Mouse (Mus musculus): Measurements from ENCODE around the gene Tagln2. TPM values are rescaled to one million over a fixed set of nuclear protein-coding genes. Genes with fewer than 3 reads are reported as not detected.

Tagln2 gene
- polyA plus RNA-seq, 1 experiment from 2014 or later = 77.7 TPM

- Histone ChIP-seq H3K9ac (no peak overlapping the region), H3K36me3 (no peaks in the 10 kb centered on the region), H3K4me1 (replicated peaks) (peaks cover 14% of the 10 kb centered on the region), H3K4me2 (no peak overlapping the region), H3K4me3 (no peak overlapping the region), H3K27ac (replicated peaks) (peak overlapping the region; percentile 62; the same call in 1 of the 2 replicates), H3K9me3 (no peaks in the 10 kb centered on the region), H3K27me3 (no peaks in the 10 kb centered on the region)
- no peak for ATAC-seq (ENCODE audit: low FRiP score, low read depth)
- WGBS = 54% methylated on average over 6 of the region's 6 CpGs
Observed at GRCm38 (mm10) chr1:172539827-172540226, 40.0 kb downstream of the Tagln2 start.

- WGBS = 47% methylated on average over 11 of the region's 11 CpGs
- Histone ChIP-seq H3K27me3 (no peaks in the 10 kb centered on the region), H3K27ac (replicated peaks) (peak overlapping the region; percentile 62), H3K4me3 (no peak overlapping the region), H3K4me1 (replicated peaks) (peaks cover 14% of the 10 kb centered on the region), H3K9ac (no peak overlapping the region; the same call in 1 of the 2 replicates), H3K4me2 (no peak overlapping the region), H3K9me3 (no peaks in the 10 kb centered on the region), H3K36me3 (no peaks in the 10 kb centered on the region)
- ATAC-seq (ENCODE audit: low FRiP score, low read depth) = peak; percentile 57; the same call in 1 of the 2 replicates
Observed at GRCm38 (mm10) chr1:172540283-172540820, 40.5 kb downstream of the Tagln2 start.

GRCm38 (mm10) chr1:172546062-172546461 lies 46.2 kb downstream of the Tagln2 start:
- Histone ChIP-seq H3K9ac (no peak overlapping the region), H3K27ac (replicated peaks) (no peak overlapping the region), H3K4me1 (replicated peaks) (peaks cover 19% of the 10 kb centered on the region), H3K4me3 (no peak overlapping the region), H3K27me3 (no peaks in the 10 kb centered on the region), H3K9me3 (no peaks in the 10 kb centered on the region), H3K36me3 (no peaks in the 10 kb centered on the region), H3K4me2 (no peak overlapping the region)
- WGBS = 94% methylated on average over 4 of the region's 4 CpGs
- no peak for ATAC-seq (ENCODE audit: low FRiP score, low read depth)

- Histone ChIP-seq H3K36me3 (no peaks in the 10 kb centered on the region), H3K9ac (no peak overlapping the region), H3K4me2 (no peak overlapping the region), H3K27me3 (no peaks in the 10 kb centered on the region), H3K27ac (replicated peaks) (no peak overlapping the region), H3K4me3 (no peak overlapping the region), H3K9me3 (no peaks in the 10 kb centered on the region), H3K4me1 (replicated peaks) (peaks cover 20% of the 10 kb centered on the region)
- WGBS = 60% methylated on average over 7 of the region's 7 CpGs
- no peak for ATAC-seq (ENCODE audit: low FRiP score, low read depth)
Observed at GRCm38 (mm10) chr1:172548501-172548900, 48.7 kb downstream of the Tagln2 start.

- peaks cover 20% of the 10 kb centered on the region for H3K4me1 ChIP-seq (replicated peaks)
- H3K9me3 ChIP-seq = no peaks in the 10 kb centered on the region
- no peaks in the 10 kb centered on the region for H3K27me3 ChIP-seq
- H3K4me2 ChIP-seq = peak overlapping the region; percentile 56
- no peaks in the 10 kb centered on the region for H3K36me3 ChIP-seq
- H3K4me3 ChIP-seq = no peak overlapping the region
- H3K27ac ChIP-seq (replicated peaks) = no peak overlapping the region
- WGBS = 19% methylated on average over 2 of the region's 2 CpGs
- no peak overlapping the region for H3K9ac ChIP-seq
- no peak for ATAC-seq (ENCODE audit: low FRiP score, low read depth)
Observed at GRCm38 (mm10) chr1:172549314-172549713, 49.5 kb downstream of the Tagln2 start.

GRCm38 (mm10) chr1:172549717-172550116 lies 49.9 kb downstream of the Tagln2 start:
- peak overlapping the region; percentile 33 for H3K9ac ChIP-seq
- 5% methylated on average over 8 of the region's 8 CpGs for WGBS
- H3K9me3 ChIP-seq = no peaks in the 10 kb centered on the region
- H3K4me3 ChIP-seq = peak overlapping the region; percentile 36
- no peak for ATAC-seq (ENCODE audit: low FRiP score, low read depth)
- H3K4me1 ChIP-seq (replicated peaks) = peaks cover 20% of the 10 kb centered on the region
- H3K36me3 ChIP-seq = no peaks in the 10 kb centered on the region
- H3K27me3 ChIP-seq = no peaks in the 10 kb centered on the region
- no peak overlapping the region for H3K27ac ChIP-seq (replicated peaks)
- peak overlapping the region; percentile 56 for H3K4me2 ChIP-seq

- Histone ChIP-seq H3K4me3 (peak overlapping the region; percentile 36), H3K4me2 (peak overlapping the region; percentile 56), H3K9ac (peak overlapping the region; percentile 33), H3K27me3 (no peaks in the 10 kb centered on the region), H3K4me1 (replicated peaks) (peaks cover 20% of the 10 kb centered on the region), H3K27ac (replicated peaks) (peak overlapping the region; percentile 26), H3K9me3 (no peaks in the 10 kb centered on the region), H3K36me3 (no peaks in the 10 kb centered on the region)
- ATAC-seq (ENCODE audit: low FRiP score, low read depth) = peak; percentile 89
- 1% methylated on average over 8 of the region's 8 CpGs for WGBS
Observed at GRCm38 (mm10) chr1:172550551-172550951, 50.7 kb downstream of the Tagln2 start.

GRCm38 (mm10) chr1:172551009-172551408 lies 51.2 kb downstream of the Tagln2 start:
- no peak for ATAC-seq (ENCODE audit: low FRiP score, low read depth)
- H3K9ac ChIP-seq = no peak overlapping the region

GRCm38 (mm10) chr1:172552623-172553022 lies 52.8 kb downstream of the Tagln2 start:
- 49% methylated on average over 1 of the region's 1 CpGs for WGBS

More at GRCm38 (mm10) chr1:172551009-172551408, 51.2 kb downstream of the Tagln2 start:
- no peak overlapping the region for H3K27ac ChIP-seq (replicated peaks)
- peaks cover 20% of the 10 kb centered on the region for H3K4me1 ChIP-seq (replicated peaks)
- 41% methylated on average over 7 of the region's 7 CpGs for WGBS
- peak overlapping the region; percentile 56 for H3K4me2 ChIP-seq
- no peaks in the 10 kb centered on the region for H3K27me3 ChIP-seq
- H3K9me3 ChIP-seq = no peaks in the 10 kb centered on the region
- H3K4me3 ChIP-seq = peak overlapping the region; percentile 36
- H3K36me3 ChIP-seq = no peaks in the 10 kb centered on the region

GRCm38 (mm10) chr1:172555638-172556037 lies 55.8 kb downstream of the Tagln2 start, which contains the start of gene Vsig8:
Gene Vsig8 (plus strand): TSS chr1:172555938.
- H3K27ac ChIP-seq (replicated peaks) = no peak within 1 kb of the TSS
- peaks cover 5% of the 10 kb centered on the region for H3K4me1 ChIP-seq (replicated peaks)
- no peaks in the 10 kb centered on the region for H3K9me3 ChIP-seq
- no peaks in the 10 kb centered on the region for H3K27me3 ChIP-seq
- no peak within 1 kb of the TSS for H3K4me3 ChIP-seq
- 86% methylated on average over 11 of the region's 11 CpGs for WGBS
- ATAC-seq (ENCODE audit: low FRiP score, low read depth) = no peak
- H3K36me3 ChIP-seq = no peaks in the 10 kb centered on the region
- H3K4me2 ChIP-seq = no peak within 1 kb of the TSS
- H3K9ac ChIP-seq = no peak within 1 kb of the TSS

More at GRCm38 (mm10) chr1:172552623-172553022, 52.8 kb downstream of the Tagln2 start:
- Histone ChIP-seq H3K9ac (no peak overlapping the region), H3K27me3 (no peaks in the 10 kb centered on the region), H3K4me3 (no peak overlapping the region), H3K4me1 (replicated peaks) (peaks cover 20% of the 10 kb centered on the region), H3K27ac (replicated peaks) (no peak overlapping the region), H3K9me3 (no peaks in the 10 kb centered on the region), H3K4me2 (no peak overlapping the region), H3K36me3 (no peaks in the 10 kb centered on the region)
- no peak for ATAC-seq (ENCODE audit: low FRiP score, low read depth)

Measured in hindbrain, embryonic 15.5 days (tissue).